Mouse (Mus musculus) thymus, adult 18-20 months (tissue): ENCODE measurements at regions not wholly inside any gene's neighbourhood (a gene's known extent, or its start where the extent isn't known, plus 50 kb on each side); places are given as distances from the start of the nearest gene placed in this dataset.

Source experiments
- DNase-seq, 2 experiments: peaks; one replicate each; pipeline ENCODE4 v3.0.0; 2022; ENCODE audit warnings: mixed read lengths in 2 of 2

DNA sequence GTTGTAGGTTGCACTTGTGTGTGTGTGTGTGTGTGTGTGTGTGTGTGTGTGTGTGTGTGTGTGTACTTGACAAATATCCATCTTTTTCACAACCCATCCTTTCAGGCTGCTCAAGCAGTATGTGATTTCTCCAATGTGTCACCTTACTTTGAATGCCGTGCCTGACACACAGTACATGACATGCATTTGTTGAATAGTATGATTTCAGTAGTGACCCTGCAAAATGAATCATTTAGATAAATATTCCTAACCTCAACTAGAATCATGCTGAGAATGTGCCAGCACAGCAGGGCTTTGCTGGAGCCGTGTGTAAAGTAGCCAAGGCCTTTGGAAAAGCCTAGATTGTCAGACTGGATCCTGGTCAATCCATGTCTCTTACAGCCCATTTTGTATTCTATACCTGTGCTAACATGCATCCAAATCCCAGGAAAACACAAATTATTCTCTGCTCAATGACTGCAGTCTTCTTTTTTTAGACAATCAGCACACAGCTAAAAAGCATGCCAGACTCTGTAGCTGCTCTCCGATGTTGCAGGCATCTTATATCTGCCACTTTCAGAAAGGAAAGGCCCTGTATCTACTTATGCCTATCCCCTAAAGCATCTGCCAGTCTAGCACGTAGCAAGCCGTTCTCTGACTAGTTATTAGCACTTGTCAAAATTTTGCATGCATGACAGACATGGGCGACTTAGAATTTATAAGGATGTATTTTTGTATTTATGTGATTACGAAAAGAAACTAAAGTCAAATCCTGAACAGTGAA lies 60.0 kb upstream of the Gpr141 start:
- DNase-seq = no peak

DNA sequence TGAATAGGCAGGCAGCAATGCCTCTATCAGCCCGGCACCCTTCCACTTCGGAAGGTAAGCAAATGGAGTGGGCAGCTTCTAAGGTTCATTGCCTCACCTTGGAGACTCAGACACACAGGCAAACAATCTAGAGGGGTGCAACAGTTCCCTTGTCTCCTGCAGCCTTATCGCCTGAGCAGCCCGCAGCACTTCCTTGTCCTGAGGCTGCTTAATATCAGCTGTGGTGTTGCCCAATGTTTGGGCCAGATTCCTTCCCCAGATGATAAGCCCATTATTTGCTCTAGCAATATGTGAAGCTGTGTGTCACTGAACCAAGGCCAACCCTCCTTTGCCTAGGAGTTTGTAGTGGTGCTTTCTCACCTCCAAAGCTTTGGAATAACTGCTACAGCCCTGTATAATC lies 58.8 kb upstream of the Gpr141 start:
- no peak for DNase-seq

DNA sequence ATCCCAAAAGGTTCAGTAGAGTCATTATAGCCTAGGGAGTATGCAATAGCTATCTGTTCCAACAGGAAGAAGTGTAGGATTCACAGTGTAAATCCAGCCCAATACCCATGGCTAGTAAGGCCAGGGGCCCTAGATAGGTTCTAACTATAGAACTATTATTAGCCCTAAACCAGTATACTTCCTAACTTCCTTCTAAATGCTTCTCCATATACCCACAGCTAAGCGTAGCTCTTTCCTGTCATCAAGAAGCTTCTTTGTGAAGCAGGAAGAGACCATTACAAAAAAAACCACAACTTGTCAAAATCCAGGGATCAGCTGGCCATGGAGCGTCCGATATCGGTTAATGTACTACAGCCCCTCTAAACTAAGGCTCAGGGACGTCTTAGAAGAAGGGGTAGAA lies 57.7 kb upstream of the Gpr141 start:
- DNase-seq = no peak

DNA sequence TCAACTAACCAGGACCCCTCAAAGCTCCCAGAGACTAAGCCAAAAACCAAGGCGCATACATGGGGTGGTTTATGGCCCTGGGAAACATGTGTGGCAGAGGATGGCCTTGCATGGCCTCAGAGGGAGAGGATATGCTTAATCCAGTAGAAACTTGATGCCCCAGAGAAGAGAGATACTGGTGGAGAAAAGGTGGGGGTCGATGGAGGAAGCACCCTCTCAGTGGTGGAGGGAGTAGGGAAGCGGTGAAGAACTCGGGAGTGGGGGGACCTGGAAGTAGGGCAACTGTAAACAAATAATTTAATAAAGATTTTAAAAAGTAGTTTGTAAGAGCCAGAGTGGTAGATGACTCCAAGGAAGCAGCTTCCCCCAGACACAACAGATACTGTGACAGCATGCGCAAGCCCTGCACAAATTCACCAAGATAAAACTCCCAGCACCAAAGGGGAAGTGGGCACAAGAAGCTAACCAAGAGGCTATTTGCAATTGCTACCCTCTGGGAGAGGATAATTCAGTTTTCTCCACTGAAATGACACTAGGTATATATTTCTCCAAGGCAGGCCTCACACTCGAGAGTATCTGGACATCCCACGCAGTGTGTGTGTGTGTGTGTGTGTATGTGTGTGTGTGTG lies 50.7 kb upstream of the Gpr141 start:
- no peak for DNase-seq
